Mouse (Mus musculus): ENCODE results near the gene Lhpp. TPM values are rescaled to one million over a fixed set of nuclear protein-coding genes. Genes with fewer than 3 reads are reported as not detected.

Lhpp gene
- total RNA-seq, 2 experiments from 2014 or later, result 16.5 to 18.3 TPM

- intact Hi-C loops (cut with DNase I), result no loop called here
Observed at GRCm38 (mm10) chr7:132751716-132752115, 141.3 kb downstream of the Lhpp start.

GRCm38 (mm10) chr7:132753518-132754388 is 143.3 kb downstream of the Lhpp start:
- intact Hi-C loops (cut with DNase I), result no loop called here
- no peak for DNase-seq (ENCODE audit: low spot score in 2 of 2)

More at GRCm38 (mm10) chr7:132751716-132752115, 141.3 kb downstream of the Lhpp start:
- DNase-seq (ENCODE audit: low spot score in 2 of 2), result no peak

- intact Hi-C loops (cut with DNase I), result no loop called here
- no peak for DNase-seq (ENCODE audit: low spot score in 2 of 2)
Observed at GRCm38 (mm10) chr7:132754389-132754750, 143.9 kb downstream of the Lhpp start.

Other genes with a start within 250 kb of the Lhpp start
- gene Oat, start 34.2 kb upstream of the Lhpp start, total RNA-seq (2021), result 10 to 100 TPM; 75.3 to 86.8 TPM
- gene Nkx1-2, start 11.0 kb upstream of the Lhpp start, total RNA-seq (2021), result under 1 TPM in 1 of 2 experiments, not detected in 1; 0.10 TPM
- 10 to 100 TPM; 50.9 to 61.0 TPM for gene Fam53b, start 203.2 kb downstream of the Lhpp start, total RNA-seq (2021)
- 10 to 100 TPM; 32.5 to 37.2 TPM for gene Eef1akmt2, start 242.0 kb downstream of the Lhpp start, total RNA-seq (2021)
- gene Abraxas2, start 248.6 kb downstream of the Lhpp start, total RNA-seq (2021), result 10 to 100 TPM; 29.0 to 29.2 TPM